Mouse (Mus musculus) retina, embryonic 14.5 days (tissue): Measurements from ENCODE around the gene Sppl3.

ENCODE experiments used
- DNase-seq: peaks from one replicate; pipeline ENCODE4 v3.0.0-alpha.2; 2015; ENCODE audit warnings: low spot score

Sppl3 gene

GRCm38 (mm10) chr5:115125211-115125871 lies 114.4 kb downstream of the Sppl3 start:
- peak; percentile 87 for DNase-seq

GRCm38 (mm10) chr5:115126578-115127312 lies 115.8 kb downstream of the Sppl3 start:
- DNase-seq = no peak

GRCm38 (mm10) chr5:115127421-115128179 lies 116.7 kb downstream of the Sppl3 start:
- no peak for DNase-seq

- no peak for DNase-seq
Measured at GRCm38 (mm10) chr5:115129328-115129727, 118.4 kb downstream of the Sppl3 start.

- DNase-seq = no peak
Measured at GRCm38 (mm10) chr5:115132465-115132864, 121.5 kb downstream of the Sppl3 start.

- no peak for DNase-seq
Measured at GRCm38 (mm10) chr5:115133358-115134066, 122.6 kb downstream of the Sppl3 start.

GRCm38 (mm10) chr5:115134234-115135165 lies 123.6 kb downstream of the Sppl3 start, which contains the start of gene Unc119b:
Gene Unc119b (minus strand): TSS chr5:115134975.
- DNase-seq = peak; percentile 91

- DNase-seq = no peak
Measured at GRCm38 (mm10) chr5:115139124-115139523, 128.2 kb downstream of the Sppl3 start.

GRCm38 (mm10) chr5:115140726-115141125 lies 129.8 kb downstream of the Sppl3 start:
- DNase-seq = no peak

GRCm38 (mm10) chr5:115142166-115142697 lies 131.3 kb downstream of the Sppl3 start:
- no peak for DNase-seq

- no peak for DNase-seq
Measured at GRCm38 (mm10) chr5:115143552-115143951, 132.6 kb downstream of the Sppl3 start.

GRCm38 (mm10) chr5:115144471-115144870 lies 133.5 kb downstream of the Sppl3 start:
- DNase-seq = no peak

GRCm38 (mm10) chr5:115145253-115145968 lies 134.5 kb downstream of the Sppl3 start:
- DNase-seq = no peak

- DNase-seq = no peak
Measured at GRCm38 (mm10) chr5:115145976-115146746, 135.2 kb downstream of the Sppl3 start.

- DNase-seq = no peak
Measured at GRCm38 (mm10) chr5:115146747-115147130, 135.8 kb downstream of the Sppl3 start.

- no peak for DNase-seq
Measured at GRCm38 (mm10) chr5:115147388-115147787, 136.5 kb downstream of the Sppl3 start.

GRCm38 (mm10) chr5:115148378-115148777 lies 137.4 kb downstream of the Sppl3 start:
- no peak for DNase-seq
